Mouse (Mus musculus) urinary bladder, postnatal 10 days (tissue): ENCODE results near the gene Pmvk.
"Not testable (repeated sequence)": the region's sequence is repeated elsewhere in the genome, so short reads cannot be mapped to it uniquely, and the experiment has no call there.

Source experiments
- DNase-seq: peaks from one replicate; pipeline ENCODE4 v3.0.0; 2022; ENCODE audit warnings: low spot score

Pmvk gene

DNA sequence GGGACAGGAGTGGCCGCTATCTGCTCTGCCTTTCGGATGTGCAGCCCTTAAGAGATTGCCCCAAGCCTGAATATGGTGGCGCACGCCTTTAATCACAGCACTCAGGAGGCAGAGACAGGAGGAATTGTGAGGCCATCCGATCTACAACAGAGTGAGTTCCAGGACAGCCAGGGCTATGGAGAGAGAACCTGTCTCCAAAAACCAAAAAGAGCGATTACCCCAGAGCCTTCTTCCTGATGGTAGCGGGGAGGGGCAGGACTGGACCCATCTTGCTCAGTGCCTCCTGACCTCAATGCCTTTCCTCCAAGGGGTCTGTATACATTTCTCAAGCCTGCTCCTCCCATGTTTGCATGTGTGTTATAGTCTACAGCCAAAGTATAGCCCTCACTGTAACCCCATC lies 25.3 kb upstream of the Pmvk start:
- DNase-seq, result not testable (repeated sequence)

DNA sequence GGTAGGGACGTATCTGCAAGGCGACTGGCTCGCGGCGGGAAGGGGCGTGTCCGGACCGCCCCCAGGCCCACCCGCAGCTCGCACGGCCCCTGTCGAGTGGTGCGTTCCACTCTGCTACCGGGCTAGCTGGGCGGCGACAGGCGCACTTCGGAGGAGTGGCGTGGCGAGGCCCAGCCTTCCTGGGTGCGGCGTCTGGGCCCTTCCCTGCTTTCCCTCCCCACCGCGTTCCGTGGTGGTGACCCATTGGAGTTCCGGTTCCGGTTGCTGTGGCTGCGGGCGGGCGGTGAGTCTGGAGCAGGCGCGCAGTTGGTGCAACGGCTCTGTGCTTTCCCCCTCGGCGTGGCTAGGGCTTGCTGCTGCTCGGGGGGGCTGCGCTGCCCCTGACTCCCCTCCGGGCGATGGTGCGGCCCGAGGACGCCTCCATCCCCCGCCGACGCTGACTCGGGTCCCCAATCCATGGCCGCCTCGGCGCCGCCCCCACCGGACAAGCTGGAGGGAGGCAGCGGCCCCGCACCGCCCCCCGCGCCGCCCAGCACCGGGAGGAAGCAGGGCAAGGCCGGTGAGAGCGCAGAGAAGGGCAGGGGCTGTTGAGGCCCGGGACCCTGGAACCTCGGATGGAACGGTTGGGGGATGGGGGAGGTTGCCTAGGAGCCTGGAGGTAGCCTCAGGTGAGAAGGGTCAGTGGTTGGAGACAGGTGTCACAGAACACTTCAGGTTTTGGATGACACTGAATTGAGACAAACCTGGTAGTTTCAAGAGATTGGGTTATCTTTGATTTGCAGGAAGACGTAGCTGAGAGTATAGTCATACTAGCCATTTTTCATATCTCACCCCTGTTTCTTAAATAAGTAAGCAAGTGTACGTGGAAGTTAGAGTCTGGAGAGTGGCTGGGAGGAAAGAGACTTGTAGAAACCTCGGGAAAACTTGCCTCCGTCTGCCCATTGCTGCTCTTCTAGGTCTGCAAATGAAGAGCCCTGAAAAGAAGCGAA lies 23.9 kb upstream of the Pmvk start, which contains the start of gene Pygo2:
TSS of gene Pygo2 (plus strand) at position 44 of the 989 bp plus-strand sequence.
- DNase-seq, result peak; percentile 87

GRCm38 (mm10) chr3:89432606-89433005 lies 21.7 kb upstream of the Pmvk start:
- no peak for DNase-seq

- no peak for DNase-seq
These were observed 19.8 kb upstream of the Pmvk start for GRCm38 (mm10) chr3:89434532-89434931.

DNA sequence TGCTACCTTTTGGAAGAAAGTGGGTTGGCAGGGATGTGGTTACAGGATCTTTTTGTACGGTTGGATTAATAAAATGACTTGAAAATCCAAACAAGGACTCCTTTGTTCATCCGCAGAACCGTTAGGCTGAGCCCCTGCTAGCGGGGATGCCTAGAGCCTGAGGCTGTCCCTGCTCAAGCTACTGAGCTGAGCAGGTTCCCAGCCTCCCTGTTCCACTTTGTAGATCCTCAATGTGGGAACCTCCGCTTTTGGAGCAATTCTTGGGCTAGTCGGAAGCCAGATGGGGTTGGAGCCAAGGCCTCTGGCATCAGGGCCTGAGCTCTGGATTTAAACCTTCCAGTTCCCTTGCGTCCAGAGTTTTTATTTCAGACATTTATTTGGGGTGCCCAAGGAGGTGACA lies 19.3 kb upstream of the Pmvk start:
- DNase-seq, result no peak

GRCm38 (mm10) chr3:89436176-89437113 lies 17.9 kb upstream of the Pmvk start, which contains the start of gene Pbxip1:
Gene Pbxip1 (plus strand): TSS chr3:89436706.
- DNase-seq, result no peak

DNA sequence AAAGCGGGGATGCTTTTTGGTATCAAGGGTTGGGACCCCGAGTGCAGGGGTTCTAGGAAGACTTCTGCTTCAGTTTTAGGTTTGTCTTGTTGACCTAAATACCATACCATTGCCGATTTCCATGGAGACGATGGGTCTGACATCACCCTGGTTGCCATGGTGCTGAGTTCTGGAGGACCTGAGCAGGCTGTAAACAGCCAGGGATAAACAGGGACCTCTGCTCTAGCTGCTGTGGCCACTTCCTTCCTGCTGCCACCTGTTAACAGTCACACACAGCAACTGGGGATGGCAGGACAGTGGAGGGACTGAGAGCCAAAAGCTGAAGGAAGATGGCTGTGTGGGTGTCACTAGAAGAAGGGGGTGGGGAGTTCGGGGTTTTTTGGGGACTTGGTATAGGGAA lies 17.1 kb upstream of the Pmvk start:
- DNase-seq, result no peak

- no peak for DNase-seq
These were observed 13.7 kb upstream of the Pmvk start for GRCm38 (mm10) chr3:89440691-89441090.

- DNase-seq, result no peak
These were observed 5.4 kb upstream of the Pmvk start for GRCm38 (mm10) chr3:89448720-89449537.

- DNase-seq, result no peak
These were observed 4.8 kb upstream of the Pmvk start for GRCm38 (mm10) chr3:89449541-89449940.

DNA sequence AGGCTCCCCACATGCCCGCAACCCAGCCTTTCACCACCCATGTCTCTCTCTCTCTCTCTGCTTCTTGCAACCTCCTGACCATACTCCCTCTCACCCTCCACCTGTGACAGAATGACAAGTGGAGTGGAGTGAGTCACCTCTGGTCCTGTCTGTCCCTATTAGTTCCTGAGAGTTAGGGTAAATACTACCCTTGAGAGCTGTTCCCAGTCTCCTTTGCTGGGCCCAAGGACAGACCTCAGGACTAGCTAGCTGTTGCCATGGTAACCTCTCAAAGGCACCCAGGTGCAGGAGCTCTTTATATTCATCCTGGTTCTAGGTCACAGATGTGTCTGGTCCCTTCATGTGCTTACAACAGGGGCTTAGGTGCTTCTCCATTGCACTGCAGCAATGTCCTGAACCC lies 2.4 kb upstream of the Pmvk start:
- DNase-seq, result no peak

GRCm38 (mm10) chr3:89455786-89456285 lies 1.5 kb downstream of the Pmvk start:
- no peak for DNase-seq

- no peak for DNase-seq
These were observed 2.7 kb downstream of the Pmvk start for GRCm38 (mm10) chr3:89456726-89457665.

GRCm38 (mm10) chr3:89458372-89458964 lies 4.1 kb downstream of the Pmvk start:
- no peak for DNase-seq

GRCm38 (mm10) chr3:89458965-89459807 lies 4.8 kb downstream of the Pmvk start:
- DNase-seq, result peak; percentile 71

DNA sequence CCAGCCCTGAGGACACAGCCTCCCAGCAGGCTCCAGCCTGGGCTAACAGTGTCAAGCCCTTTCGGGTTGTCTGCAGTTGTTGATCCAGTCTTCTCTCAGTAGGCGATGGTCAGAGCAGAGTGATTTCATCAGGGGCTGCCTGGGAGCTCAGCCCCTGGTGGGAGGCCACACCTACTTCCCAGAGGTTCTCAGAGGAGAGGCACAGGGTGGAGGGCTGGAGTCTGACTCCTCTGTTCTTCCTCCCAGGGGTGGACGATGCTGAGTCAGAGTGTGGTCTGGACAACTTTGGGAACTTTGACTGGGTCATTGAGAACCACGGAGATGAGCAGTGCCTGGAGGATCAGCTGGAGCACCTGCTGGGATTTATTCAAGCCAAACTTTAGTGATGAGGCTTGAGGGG lies 13.9 kb downstream of the Pmvk start:
- DNase-seq, result no peak

DNA sequence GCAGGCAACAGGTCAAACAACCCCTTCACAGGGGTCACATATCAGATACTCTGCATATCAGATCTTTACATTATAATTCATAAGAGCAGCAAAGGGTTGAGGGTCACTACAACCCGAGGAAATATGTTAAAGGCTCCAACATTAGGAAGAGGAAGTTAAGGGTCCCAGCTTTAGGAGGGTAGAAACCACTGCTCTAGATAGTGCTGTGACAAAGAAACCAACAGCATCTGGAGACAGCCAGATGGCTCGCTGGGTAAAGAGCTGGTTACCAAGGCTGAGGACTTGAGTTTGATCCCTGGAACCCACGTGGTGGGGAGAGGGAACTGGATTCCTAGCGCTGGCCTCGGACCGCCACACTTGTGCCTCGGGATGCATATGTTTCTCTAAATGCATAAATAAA lies 17.9 kb downstream of the Pmvk start:
- no peak for DNase-seq

DNA sequence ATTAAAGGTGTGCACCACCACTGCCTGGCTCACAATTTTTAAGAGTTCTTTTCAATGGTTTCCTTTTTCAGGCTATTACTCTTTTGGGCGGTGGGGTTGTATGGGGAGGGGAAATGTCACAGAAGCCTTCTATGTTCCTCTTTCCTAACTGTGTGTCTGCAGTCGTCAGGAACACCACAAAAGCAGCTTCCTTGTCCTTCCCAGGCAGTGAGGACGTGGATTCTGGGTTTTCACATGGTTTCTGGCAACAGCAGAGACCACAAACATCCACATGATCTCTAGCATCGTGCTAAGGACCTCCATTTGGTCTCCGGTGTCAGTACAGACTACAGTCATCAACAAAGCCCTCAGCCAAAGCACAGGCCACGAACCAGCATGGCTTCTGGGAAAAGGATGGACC lies 19.5 kb downstream of the Pmvk start:
- DNase-seq, result no peak

- no peak for DNase-seq
These were observed 24.7 kb downstream of the Pmvk start for GRCm38 (mm10) chr3:89479055-89479454.
